Mouse (Mus musculus) erythroid progenitor cell, adult 5-6 weeks (primary cell): ENCODE results near the gene Slc7a1. TPM values are rescaled to one million over a fixed set of nuclear protein-coding genes. Genes with fewer than 3 reads are reported as not detected.

Experiments used
- ATAC-seq: replicated peaks from 2 replicates; pipeline ENCODE4 v1.8.0; 2016; ENCODE audit warnings: moderate number of reproducible peaks, mild to moderate bottlenecking, moderate TSS enrichment, inconsistent platforms; ENCODE audit not compliant: poor library complexity, low FRiP score, severe bottlenecking
- total RNA-seq, 2 experiments: library from RNA; stranded (forward) in 1 of 2; stranded (reverse) in 1 of 2; fragments of 150-400 nt in 1 of 2; fragments of 186-747, 209-891 nt in 1 of 2; gene quantifications; 2 replicates each; pipeline versions ENCODE4 v1.2.3 to v1.2.4; 2015 to 2017; ENCODE audit warnings: low replicate concordance in 2 of 2

The Slc7a1 gene
- total RNA-seq, 2 experiments from 2014 or later, result 50.8 to 72.5 TPM

DNA sequence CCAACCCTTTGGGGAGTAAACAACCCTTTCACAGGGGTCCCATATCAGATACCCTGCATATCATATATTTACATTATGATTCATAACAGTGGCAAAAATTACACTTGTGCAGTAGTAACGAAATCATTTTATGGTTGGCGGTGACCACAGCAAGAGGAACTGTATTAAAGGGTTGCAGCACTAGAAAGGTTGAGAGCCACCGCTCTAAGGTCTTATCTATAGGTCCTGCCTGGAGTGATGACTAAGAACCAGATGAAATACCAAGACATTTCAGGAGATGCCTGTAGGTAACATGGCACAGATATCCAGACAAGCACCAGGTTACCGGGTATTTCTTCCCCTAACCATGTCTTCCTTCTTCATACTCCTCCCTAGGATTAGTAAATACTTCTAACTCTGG is 2.3 kb downstream of the Slc7a1 start:
- ATAC-seq, result no peak

DNA sequence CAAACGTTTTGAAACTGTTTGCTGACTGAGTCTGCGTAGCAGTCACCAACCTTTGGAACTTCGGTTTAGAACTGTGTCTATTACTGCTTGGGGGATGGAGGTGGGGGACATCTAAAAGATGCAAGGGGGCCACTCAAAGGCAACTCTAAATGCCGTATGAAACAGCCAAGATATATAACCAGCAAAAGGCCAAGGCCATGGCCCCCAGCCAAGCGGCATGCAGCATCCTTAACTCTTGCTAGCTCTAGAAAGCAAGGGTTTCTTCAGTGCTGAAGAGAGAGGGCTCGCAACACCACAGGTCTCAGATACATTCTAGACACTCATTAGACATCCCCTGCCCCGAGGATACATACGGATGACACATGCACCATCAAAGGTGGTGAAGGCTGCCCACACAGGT is 6.4 kb downstream of the Slc7a1 start:
- no peak for ATAC-seq

DNA sequence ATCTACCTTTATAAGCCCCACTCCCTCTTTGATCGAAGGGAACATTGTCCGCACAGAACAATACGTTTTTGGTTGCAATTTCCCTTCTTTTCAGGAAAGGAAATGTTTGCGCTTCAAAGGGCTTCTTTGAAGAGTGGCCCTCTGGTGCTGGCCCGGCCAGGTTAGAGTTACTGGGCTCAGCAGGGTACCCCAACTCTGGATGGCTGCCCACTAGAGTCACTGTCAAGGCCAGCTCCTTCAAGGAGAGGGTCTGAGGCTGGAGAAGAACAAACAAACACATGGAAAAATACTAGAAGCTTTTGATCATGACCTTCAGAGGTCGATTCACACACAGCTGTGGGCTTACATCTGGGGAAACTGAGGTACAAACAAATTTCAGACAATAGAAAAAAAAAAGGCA is 6.9 kb downstream of the Slc7a1 start:
- ATAC-seq, result no peak

DNA sequence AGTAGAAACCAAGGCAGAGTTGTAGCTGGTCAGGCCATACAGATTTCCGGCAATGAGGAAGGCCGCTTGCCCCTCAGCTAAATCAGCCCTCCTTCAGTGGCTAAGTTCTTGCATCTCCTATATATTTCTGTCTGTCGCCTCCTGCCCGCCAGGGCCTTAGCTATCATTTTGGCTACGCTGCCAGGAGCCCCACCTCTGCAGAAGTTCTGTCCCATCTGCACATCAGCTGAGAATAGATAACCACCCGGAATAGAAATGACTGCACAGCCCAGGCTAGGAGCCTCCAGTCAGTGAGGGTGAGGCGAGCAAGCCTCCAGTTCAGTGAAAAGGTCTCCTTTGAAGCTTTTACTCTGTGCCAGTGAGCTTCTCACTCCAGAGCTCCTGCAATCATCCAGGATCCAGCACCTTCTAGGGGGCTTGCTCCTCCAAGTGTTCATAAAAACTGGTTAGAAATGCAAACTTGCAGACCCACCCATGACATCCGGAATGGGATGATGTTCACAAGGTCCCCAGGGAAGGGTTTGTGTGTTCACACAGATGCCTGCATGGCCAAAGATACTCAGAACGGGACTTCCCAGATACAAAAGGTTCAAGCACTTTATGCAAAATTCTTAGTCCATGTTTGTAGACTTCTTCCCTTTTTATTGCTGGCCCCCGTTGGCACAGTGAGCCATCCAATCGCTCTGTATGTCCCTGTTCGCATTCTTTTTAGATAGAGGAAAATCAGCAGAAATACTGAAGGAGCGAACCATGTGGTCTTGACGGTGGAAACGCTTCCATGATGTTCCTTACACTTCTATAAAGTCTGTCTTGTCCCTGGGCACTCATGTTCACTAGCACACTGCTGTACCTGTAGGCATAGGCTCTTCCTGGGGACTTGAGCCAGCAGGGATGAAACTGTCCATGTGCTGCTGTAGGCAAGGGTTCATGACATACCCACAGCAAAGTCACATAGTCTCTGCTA is 10.4 kb downstream of the Slc7a1 start:
- ATAC-seq, result peak; percentile 91

DNA sequence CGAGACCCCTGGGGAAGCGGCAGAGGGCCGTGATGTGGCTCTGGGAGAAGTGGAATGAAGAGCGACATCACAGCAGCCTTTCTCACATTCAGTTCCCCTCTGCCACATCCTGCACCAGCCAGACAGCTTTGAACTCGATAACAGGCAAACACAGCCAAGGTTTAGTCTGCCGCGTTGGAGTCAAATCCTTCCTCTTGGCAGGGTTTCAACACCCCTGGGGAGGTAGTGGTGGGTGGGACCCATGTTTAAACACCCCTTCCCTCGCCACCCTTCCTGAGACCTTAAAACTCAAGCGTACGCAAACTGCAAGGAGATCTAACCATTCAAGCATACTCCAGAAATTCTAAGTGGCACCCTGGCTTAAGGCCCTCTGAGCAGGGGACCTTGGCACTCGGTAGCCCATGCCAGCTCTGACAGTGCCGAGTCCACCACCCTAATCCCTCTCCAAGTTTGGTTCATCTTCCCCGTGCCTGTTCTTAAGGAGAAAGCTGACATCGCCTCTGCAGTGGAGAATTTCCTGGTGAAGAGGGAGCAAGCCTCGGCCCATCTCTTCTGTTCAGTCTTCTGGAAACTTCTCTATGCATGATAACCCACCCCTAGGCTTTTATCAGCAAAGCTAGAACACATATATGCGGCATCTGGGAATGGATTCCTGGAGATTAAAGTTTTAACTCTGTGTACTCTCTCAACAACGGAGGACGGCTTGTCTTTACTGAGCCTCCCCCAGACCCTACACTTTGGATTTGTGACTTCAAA is 11.3 kb downstream of the Slc7a1 start:
- ATAC-seq, result peak; percentile 70

DNA sequence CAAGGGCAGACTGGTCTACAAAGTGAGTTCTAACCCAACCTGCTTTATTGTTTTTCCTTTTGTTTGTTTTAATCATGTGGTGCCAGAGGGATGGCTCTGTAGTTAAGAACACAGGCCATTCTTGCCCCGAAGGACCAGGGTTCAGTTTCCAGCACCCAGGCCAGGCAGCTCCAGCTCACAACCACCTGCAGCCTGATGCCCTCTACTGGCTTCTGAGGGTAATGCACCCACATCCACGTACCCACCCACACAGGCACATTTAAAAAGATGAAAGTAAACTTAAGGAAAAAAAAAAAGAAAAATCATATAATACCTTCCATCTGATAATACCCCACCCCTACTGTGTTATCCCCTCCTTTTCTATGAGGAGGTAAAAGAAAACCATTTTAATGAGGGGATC is 11.9 kb downstream of the Slc7a1 start:
- no peak for ATAC-seq

DNA sequence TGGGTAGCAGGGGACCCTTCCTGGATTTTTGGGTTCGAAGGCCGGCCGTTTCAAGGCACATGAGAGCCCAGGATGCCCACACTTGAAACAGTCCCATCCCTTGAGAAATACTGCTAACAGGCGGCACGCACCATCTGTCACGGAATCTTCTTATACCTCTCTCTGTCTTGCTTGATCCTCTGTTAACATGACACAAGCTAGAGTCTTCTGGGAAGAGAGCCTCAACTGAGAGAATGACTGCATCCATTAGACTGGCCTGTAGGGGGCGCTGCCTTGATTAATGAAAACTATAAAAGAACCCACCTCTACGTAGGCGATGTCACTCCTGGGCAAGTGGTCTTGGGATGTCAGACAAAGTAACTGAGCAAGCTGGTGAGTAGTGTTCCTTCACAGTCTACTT is 13.2 kb downstream of the Slc7a1 start:
- no peak for ATAC-seq

DNA sequence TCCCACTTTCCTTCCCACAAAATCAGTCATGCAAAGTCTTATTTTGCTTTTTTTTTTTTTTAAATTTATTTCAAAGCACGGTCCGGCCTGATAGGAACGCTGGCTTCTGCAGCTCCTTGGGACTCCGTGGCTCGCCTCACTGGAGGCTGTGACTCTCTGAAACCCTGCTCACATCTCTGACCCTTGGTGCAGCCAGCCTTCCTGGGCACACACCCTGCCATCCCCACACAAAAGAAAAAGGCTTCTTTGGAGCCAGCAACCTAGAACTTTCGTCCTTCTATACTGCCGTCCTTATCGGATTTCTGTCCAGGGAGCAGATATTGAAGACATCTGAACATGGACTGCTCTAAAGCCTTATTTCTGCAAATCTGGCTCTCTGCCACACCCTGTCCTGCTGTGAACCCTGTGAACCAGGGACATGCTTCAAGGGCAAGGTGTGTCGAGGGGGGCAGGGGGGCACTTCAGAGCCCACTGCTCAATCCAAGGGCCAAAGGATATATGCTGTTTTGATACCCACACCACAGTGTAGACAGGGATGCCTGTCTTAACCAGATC is 15.1 kb downstream of the Slc7a1 start:
- ATAC-seq, result no peak

DNA sequence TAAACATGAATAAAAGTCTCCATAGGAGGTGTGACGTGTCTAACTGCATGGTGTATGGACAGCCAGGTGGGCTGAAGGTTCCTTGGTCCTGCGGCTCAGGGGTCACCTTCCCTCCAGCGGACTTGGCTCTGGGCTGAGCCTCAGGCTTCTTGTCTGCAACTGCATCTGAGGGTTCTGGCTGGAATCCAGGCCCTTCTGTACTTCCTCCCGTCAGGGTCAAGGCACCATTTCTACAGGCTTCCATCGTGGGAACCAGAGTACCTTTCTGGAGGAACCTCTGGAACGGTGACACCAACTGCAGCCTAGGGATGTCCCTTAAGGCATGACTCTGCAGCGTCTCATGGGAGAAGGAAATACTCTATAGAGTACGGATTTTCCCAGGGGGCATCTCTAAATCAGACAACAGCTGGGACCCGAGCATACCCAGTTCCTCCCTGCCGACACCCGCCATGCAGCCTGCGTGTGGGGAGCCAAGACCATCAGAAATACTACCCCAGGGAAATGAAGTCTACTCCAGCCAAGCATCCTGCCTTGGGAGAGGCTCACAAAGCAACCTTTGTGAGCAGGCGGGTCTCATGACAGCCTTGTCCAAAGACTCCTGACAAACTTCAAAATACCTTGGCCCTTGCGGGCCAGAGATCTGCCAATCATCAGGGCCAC is 15.7 kb downstream of the Slc7a1 start:
- no peak for ATAC-seq

DNA sequence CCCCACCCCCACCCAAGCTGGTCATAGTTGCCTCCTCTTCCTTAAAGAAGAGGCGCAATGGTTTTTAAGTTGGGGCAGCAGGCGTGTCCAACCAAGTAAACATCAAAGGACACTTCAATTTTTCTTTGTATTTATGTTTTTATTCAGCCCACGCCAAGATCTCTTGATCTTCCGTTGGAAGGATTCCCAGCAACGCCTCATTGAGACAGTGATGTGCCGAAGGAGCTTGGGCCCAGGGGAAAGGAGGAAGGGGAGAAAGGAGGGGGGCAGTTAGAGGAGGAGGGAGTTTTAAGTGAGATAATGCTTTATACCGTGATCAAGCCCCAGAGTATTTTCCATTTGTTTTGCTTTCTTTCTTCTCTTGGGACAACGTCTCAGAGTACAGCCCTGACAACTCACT is 18.6 kb downstream of the Slc7a1 start:
- ATAC-seq, result no peak

DNA sequence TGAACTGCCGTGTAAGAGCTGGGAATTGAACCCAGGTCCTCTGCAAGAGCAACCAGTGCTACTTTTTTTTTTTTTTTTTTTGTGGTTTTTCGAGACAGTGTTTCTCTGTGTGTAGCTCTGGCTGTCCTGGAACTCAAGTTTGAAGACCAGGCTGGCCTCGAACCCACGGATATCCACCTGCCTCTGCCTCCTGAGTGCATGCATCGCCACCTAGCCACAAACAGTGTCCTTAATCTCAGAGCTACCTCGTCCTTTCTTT is 19.5 kb downstream of the Slc7a1 start:
- no peak for ATAC-seq

DNA sequence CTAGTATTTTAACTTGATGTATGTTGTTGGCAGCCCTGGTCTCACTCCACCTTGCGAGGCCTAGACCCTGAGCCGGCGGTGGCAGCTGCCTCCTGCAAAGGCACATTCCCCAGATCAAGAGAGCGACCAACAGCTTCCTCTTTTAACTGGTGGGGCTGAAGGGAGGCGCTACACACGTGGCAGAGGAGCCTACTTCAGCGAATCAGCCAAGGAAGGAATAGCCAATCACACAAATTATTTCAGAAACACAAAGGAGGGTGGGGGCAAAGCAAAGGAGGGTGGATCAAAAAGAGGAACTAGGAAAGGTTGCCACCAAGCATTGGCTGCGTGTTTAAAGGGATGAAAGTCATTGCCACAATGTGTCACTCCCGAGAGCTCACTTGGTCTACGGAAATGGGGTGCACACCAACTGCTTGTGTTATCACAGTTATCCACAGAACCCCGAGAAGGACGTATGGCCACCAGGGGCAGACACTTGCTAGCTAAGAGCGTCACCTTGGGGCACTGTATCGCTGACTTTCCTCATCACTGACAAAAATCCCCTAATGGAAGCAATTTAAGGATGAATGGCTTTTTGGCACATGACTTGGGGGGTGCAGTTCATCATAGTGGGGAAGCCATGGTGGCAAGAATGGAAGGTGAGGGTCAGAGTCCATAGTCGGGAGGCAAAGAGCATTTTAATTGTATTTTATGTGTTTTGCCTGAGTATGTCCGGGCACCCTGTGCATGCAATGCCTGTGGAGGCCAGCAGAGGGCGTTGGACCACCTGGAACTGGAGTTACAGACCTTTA is 20.1 kb downstream of the Slc7a1 start:
- 0 out of 2 replicates have a peak, but pooled peaks have one; percentile 45 for ATAC-seq

DNA sequence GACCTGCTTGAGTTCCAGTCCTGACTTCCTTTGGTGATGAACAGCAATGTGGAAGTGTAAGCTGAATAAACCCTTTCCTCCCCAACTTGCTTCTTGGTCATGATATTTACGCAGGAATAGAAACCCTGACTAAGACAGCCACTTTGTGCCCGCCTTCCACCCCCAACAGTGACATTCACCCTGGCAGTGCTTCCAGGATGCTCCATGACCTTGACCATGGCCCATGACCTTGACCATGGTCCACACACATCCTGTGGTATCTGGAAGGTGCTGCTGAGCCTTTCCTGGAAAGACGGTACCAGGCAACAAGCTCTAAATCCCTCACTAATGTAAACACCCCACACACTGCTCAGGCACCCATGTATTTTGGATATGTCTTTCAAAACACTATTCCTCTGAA is 21.0 kb downstream of the Slc7a1 start:
- ATAC-seq, result no peak

DNA sequence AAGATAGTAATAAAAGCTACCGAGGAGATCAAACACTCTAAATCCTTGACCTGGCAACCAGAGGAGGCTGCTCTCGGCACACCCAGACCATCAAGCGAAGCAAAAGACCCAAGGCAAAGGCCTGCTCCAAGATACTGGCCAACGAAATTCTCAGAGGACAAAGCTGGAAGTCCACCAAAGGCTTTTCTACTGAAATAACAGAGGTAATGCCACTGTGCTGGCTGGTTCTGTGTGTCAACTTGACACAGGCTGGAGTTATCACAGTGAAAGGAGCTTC is 21.5 kb downstream of the Slc7a1 start:
- no peak for ATAC-seq

DNA sequence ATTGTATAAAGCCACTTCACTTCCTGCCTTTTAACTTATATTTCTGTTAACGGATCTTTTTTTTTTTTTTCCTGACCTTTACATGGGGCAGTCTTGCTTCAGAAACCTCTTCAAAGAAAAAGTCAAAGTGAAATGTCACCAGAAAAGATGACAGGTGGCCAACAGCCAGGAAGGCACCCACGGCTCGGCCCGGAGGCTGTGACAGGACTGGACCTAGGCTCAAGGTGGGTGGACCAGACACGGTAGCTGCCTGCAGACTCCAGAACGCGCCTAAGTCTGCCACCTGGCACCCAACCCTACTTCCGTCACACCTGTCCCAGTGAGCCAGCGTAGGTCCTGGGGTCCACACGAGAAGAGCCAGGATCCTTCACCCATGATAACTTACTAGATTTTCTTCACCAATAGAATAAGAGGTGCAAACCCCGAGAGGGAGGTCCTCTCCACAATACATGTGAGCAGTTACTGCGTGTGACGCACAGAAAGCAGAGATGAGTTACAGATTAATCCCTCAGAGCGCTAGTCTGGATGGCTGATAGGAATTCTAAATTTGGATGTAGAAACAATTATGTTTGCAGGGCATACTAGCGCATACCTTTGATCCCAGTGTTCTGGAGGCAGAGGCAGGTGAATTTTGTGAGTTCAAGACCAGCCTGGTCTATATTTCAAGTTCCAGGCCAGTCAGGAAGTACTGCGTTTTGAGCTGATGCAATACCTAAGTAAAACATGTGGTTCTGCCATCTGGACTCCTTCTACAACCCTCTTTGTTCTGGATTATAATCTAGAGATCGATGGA is 22.1 kb downstream of the Slc7a1 start:
- no peak for ATAC-seq

DNA sequence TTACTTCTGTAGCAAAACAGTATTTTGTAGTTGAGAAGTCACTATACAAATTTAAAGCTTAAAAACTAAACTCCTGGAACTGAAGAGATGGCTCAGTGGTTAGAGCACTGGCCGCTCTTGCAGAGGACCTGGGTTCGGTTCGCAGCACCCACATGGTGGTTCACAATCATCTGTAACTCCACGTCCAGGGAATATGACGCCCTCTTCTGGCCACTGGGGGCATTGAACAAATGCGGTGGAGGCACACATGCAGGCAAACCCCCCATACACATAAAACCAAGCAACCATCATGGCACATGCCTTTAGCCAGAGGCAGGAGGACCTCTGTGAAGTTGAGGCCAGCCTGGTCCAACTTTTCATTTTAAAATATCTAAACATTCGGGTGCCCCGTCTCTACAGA is 23.3 kb downstream of the Slc7a1 start:
- ATAC-seq, result no peak

DNA sequence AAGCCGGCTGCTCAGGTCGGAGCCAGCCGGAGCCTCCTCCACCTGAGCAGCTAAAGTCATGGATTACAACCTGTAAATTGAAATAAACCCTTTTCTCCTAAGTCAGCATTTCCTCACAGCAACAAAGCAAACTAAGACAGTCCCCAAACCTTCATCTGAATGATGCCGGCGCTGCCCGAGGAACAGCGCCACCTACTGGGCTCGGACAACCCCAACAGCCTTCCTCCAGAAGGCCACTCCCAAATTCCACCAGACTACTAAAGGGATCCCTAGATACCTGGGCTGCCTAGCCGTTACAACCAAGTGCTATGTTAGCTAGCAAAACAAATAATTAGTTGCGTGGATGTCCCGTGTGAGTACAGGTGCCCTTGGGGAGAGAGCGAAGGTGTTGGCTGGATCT is 24.2 kb downstream of the Slc7a1 start:
- ATAC-seq, result no peak

DNA sequence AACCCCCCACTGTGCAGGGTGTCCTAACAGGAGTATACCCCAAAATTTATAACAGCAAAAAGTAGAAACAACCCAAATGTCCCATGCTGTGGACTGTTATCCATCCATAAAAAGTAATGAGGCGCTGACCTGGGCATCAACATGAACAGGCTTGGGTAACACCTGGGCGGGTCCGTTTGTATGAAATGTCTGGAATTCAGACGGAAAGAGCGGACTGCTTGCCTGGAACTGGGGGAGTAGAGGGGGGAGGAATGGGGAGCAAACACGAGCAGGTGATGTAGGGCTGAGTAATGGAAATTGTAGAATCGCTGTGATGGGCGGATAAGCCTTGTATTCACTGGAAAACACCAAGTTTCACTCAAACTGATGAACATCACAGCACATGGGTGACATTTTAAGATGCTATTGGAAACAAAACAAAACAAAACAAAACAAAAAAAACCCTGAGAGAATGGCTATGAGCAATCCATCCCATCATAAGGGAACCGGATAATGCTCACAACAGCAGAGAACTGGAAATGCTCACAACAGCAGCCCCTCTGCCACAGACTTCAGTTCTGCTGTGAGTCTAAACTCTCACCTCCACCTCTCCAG is 26.5 kb downstream of the Slc7a1 start:
- ATAC-seq, result no peak
